Mouse (Mus musculus) megakaryocyte, adult 5-6 weeks (primary cell): ENCODE measurements around the gene Adad2. TPM values are rescaled to one million over a fixed set of nuclear protein-coding genes. Genes with fewer than 3 reads are reported as not detected.

Experiments
- ATAC-seq: 2 replicates; pipeline ENCODE4 v1.8.0; 2016; ENCODE audit warnings: mild to moderate bottlenecking, inconsistent platforms; ENCODE audit not compliant: poor library complexity, severe bottlenecking
- total RNA-seq, 2 experiments: library from RNA; stranded (forward) in 1 of 2; stranded (reverse) in 1 of 2; fragments of 153-499, 151-499 nt in 1 of 2; fragments of 221-1000, 200-1000 nt in 1 of 2; gene quantifications; 2 replicates each; pipeline versions ENCODE4 v1.2.3 to v1.2.4; 2015 to 2017

Adad2 gene
- total RNA-seq (2015) (not detected in 2 replicates), total RNA-seq (2017) (not detected in 2 replicates)

DNA sequence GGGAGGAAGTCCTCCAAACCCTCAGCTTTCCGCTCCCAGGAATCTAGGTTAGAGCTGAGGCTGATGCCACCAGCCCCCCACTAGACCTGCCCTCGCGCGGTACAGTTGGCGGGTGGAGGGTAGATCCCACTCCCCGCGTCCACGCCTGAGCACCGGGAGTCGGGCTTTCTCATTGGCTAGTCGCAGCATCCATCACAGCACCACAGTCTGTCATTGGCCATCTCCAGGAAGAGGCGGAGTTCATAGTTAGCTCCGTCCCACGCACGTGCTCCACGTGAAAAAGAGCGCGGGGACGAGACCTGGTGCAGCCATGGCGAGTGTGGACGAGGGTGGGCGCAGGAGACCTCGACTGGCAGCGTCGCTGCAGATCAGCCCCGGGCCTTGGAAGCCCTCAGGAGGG, at the start of gene Adad2:
Adad2 (plus strand) TSS at position 277 of the 400 bp plus-strand sequence.
- no peak for ATAC-seq

DNA sequence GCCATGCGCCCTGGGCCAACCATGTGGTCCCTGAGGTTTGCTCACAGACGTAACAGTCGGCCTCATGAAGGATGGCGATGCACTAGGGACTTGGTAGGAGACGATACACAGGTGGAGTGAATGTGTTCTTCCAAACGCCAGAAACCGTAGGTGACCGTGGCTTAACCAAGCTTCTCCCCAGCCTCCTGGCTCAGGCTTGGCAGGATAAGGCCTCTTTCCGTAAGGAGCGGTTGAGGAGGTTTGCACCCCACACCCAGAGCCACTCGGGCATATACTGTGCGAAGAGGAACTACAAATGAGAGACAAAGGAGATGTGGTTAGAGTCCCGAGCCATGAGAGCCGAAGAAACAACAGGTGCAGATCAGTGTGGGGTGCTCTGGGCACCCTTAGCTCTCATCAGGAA, 48.7 kb upstream of the Adad2 start:
- ATAC-seq, result no peak

DNA sequence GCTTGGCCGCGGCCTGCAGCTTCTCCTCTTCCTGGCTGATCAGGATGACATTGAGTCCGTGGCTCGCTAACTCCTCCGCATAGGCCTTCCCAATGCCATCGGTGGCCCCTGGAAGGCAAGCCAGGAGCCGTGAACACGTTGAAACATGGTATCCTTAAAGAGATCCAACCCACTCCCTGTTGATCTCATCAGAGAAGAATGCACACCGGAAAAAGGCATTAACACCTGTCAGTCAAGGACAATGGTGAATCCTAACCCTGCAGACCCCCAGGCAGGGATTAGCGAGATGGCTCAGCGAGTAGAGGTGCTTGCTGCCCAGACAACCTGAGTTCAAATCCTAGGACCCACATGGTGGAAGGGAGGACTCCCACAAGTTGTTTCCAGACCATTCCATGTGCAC, 46.2 kb upstream of the Adad2 start:
- no peak for ATAC-seq

- no peak for ATAC-seq
These were observed 44.3 kb upstream of the Adad2 start for GRCm38 (mm10) chr8:119568251-119568650.

- no peak for ATAC-seq
These were observed 43.6 kb upstream of the Adad2 start for GRCm38 (mm10) chr8:119568951-119569350.

DNA sequence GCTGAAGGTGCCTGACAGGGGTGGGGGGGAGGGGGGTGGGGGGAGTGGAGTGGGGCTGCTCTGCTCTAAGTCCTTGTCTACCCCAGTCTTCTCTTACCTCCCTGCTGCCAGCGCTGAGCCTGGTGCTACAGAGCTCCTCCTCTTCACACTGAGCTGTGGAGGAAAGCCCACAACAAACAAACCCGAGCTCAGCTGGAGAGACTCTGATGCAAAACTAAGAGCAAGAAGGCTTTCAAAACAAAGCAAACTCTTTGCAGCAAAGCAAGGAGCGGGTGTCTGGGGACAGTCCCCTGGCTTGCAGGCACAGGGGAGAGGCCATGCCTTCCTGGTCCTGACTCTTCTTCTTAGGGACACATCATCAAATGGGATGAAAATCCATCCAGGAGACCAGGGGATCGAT, 42.7 kb upstream of the Adad2 start:
- ATAC-seq, result no peak

GRCm38 (mm10) chr8:119571135-119571534, 41.4 kb upstream of the Adad2 start:
- ATAC-seq, result no peak

- no peak for ATAC-seq
These were observed 40.1 kb upstream of the Adad2 start for GRCm38 (mm10) chr8:119572411-119572810.

DNA sequence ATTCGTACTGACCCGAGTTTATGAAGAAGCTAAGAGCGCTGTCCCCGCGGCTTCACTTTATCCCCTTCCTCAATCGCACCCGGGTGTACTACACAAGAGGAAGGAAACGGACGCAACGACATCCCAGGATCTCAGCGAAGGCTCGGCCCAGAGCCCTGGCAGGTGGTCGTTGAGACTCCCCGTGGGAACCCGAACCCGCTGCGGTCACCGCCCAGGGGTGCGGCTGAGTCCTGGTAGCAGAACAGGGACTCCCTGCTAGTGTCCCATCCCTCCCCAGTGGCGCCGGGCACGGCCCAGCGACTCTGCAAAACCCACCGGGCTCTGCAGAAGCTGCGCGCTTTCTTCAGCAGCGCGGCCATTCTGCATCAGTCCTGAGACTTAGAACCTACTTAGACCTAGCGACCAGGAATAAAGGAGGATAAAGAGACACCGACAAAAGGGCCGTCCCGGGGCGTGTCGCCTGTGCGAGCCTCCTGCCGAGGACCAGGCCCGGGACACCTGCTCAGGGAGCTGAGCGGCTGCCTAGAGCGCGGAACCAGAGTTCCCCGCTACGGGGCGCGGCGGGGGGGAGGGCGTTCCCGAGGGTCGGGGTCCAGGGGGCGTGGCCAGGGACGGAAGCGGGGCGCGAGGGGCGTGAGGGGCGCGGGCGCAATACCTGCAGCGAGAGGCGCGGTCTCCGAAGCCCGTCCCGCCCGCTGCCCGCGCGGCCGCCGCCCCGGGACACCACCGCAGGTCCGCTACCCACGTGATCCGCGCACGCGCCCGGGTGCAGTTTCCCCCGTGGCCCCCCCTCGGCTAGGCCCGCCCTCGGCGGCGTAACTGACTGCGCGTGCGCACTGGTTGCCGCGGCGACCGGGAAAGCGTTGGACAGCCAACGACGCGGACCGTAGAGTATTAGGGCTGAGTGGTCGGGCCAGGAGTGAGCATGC, 37.8 kb upstream of the Adad2 start, which contains the start of the genes Hsdl1 and Dnaaf1:
Hsdl1 (minus strand) TSS at position 747 of the 929 bp plus-strand sequence.
Dnaaf1 (plus strand) TSS at position 799 of the 929 bp plus-strand sequence.
- peak; percentile 85 for ATAC-seq

DNA sequence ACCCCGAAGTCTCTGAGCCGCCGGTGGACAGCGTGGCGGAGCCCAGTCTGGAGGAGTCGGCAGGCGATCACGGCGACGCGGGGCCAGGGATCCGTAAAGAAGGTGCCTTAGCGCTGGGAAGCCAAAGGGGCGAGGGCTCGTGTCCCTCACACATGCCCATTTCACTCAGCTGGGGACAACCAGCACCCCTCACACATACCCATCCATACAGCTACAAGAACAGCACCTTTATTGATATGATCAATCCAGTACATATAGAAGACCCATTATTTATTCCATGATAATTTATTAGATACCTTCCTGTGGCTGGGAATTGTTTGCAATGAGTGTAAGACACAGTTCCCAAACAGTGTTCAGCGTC, 37.2 kb upstream of the Adad2 start:
- no peak for ATAC-seq

GRCm38 (mm10) chr8:119579096-119579495, 33.5 kb upstream of the Adad2 start:
- no peak for ATAC-seq

GRCm38 (mm10) chr8:119580441-119581161, 31.9 kb upstream of the Adad2 start:
- ATAC-seq, result no peak

GRCm38 (mm10) chr8:119585901-119586300, 26.6 kb upstream of the Adad2 start:
- ATAC-seq, result peak; percentile 87

- ATAC-seq, result no peak
These were observed 24.2 kb upstream of the Adad2 start for GRCm38 (mm10) chr8:119588321-119588720.

GRCm38 (mm10) chr8:119588844-119589243, 23.7 kb upstream of the Adad2 start:
- ATAC-seq, result no peak

DNA sequence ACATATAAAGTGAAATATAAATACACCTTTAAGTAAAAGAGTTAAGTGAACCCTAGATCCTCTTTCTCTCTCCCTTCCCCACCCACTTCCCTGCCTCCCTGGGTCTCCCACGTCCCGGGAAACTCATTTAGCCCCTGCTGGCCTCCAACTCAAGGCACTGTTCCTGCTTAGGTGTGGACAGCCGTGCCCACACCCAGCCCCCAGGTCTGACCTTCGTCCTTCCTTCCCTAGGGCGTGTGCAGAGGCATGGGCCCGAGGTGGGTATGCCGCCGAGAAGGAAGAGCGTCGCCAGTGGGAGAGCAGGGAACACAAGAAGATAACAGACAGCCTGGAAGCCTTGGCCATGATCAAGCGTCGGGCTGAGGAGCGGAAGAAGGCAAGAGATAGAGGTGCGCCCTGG, 22.2 kb upstream of the Adad2 start:
- ATAC-seq, result no peak

- no peak for ATAC-seq
These were observed 21.1 kb upstream of the Adad2 start for GRCm38 (mm10) chr8:119591456-119591855.

GRCm38 (mm10) chr8:119603771-119604170, 8.8 kb upstream of the Adad2 start:
- no peak for ATAC-seq

GRCm38 (mm10) chr8:119604398-119604803, 8.1 kb upstream of the Adad2 start:
- peak; percentile 30 for ATAC-seq

DNA sequence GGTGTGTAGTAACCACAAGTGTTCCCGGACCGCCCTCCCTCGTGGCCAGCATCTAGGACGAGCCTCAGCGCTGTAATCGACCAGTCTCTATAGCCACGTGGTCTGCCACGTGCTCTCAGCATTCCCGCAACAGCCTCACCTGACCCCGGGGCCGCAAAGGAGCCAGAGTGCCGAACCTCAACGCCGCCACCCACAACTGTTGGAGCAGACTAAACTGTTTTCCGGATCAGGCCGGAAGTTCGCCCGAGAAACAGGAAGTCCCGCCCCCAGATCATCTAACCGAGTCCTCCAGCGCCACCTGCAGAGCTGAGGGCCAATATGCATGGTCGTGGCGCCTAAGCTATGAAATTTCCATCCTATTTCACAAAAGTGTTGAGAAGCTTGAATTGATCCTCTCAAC, 7.6 kb upstream of the Adad2 start, which contains the start of gene Taf1c:
Taf1c (minus strand) TSS at position 227 of the 400 bp plus-strand sequence.
- peak; percentile 99 for ATAC-seq

- no peak for ATAC-seq
These were observed 6.3 kb upstream of the Adad2 start for GRCm38 (mm10) chr8:119606224-119606623.

DNA sequence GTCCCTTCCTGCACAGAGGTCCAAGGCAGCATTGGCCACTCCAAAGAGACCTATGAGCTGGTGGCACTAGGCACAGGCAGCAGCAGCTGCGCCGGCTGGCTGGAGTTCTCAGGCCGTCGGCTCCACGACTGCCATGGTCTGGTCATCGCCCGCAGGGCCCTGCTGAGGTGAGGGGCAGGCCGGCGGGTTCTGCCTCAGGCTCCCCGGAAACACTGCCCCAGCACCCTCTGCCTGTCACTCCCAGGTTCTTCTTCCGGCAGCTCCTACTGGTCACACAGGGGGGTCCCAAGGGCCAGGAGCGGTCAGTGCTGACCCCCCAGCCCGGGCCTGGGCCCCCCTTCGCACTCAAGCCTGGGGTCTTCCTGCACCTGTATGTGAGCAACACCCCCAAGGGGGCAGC, 2.5 kb downstream of the Adad2 start:
- ATAC-seq, result no peak
